Mouse (Mus musculus): ENCODE measurements around the gene Mc3r.

The Mc3r gene

DNA sequence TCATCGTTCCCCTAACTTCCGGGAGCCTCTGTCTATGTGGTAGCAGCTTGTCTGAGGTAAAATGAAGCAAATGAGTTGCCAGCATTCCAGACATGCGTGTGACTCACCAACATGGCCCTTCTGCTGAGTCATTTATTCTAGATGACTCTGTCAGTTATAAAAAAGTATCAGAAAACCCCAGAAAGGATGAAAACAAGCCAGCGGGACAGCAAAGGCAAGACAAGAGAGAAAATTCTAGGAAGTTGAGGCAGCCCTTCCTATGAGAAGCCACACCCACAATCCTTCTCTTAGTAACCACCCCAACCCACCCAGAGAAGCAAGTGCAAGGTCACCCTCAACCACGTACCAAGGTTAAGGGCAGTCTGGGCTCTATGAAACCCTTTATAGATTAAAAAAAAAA, 8.7 kb downstream of the Mc3r start:
- no peak for DNase-seq

DNA sequence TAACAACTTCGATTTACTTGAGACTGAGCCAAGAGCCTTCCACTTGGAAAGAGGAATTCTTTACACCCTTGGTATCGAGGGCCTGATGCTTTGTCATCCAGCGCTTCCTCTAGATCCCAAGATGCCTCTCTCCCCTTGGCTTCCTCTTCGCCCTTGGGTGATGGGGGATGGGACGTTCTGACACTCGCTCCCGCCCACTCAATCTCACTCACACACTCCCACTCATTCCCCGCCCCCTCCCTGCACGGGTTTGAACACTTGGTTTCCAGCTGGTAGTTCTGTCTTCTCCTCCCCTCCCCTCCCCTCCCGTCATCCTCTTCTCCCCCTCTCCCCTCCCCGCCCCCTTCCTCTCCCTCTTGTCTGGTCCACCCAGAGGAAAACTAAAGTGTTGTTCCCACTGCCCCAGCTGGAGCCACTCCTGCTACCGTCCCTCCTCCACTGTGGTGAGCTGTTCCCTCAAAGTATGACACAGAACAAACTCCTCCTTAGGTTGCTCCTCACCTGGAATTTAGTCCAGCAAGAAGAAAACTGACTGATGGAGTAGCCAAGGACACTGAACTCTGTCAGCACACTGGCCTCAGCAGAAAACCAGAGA, 9.3 kb downstream of the Mc3r start:
- peak; percentile 40 for DNase-seq

DNA sequence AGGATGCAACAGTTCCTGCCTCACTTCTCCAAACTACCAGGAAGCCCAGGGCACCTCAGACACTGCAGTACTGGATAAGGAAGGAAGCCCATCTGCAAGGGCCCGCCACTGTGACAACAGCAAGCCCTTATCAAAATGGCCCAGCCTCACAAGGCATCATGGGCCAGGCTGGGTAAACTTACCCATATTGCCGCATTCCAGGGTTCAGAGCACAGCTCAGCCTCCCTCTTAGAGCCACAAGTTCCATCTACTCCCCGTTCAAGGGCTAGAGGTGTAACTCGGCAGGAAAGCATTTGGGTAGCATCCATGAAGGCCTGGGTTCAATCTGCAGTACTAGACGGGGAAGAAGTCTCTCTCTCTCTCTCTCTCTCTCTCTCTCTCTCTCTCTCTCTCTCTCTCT, 11.8 kb downstream of the Mc3r start:
- DNase-seq = no peak

DNA sequence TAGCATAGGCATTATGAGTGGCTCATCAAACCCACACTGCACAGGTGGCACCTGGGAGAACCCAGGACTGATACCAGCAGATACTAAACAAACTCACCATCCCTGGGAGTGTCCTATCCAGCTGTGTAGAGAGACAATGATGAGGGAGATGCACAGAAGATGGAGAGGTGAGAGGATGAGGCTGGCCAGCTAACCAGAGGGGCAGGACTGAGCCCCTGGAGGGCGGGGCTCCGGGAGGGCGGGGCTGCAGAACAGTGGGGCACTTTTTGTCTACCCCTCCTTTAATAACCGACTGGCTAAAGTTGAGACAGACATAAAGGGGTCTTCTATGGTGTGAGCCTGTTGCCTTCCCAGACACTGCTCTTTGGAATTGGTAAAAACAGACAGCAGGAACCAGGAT, 13.1 kb downstream of the Mc3r start:
- no peak for DNase-seq

DNA sequence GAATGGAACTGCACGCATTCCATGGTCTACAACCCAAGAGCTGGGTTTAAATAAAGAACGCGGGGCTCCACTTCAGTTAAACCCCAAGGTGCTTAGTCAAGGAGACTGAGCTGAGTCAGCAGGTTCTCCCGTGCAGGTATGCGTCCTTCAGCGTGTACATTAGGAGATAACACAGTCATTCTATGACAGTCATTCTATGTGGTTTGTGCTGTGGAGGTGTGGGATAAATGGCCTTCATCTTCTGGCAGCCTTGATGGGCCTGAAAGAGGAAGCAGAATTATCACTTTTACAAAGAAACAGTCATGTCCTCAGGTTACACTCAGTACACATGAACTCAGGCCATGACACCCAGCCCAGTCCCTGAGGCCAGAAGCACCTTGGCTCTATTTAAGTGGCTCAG, 14.9 kb downstream of the Mc3r start:
- no peak for DNase-seq

DNA sequence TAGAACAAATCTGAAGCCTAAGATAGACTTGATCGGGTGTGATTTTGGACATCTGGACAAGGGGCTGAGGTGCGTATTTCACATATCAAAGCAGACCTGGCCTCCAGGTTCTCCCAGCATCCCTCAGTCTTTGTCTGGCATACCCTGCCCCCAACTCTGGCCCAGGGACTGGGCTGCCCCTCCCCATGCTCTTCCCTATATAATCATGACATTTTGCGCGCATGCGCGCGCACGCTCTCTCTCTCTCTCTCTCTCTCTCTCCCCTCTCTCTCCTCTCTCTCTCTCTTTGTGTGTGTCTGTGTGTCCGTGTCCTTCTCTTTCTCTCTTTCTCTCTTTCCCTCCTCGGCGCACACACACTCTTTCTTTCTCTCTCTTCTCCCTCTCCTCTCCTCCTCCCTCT, 21.6 kb downstream of the Mc3r start:
- no peak for DNase-seq

DNA sequence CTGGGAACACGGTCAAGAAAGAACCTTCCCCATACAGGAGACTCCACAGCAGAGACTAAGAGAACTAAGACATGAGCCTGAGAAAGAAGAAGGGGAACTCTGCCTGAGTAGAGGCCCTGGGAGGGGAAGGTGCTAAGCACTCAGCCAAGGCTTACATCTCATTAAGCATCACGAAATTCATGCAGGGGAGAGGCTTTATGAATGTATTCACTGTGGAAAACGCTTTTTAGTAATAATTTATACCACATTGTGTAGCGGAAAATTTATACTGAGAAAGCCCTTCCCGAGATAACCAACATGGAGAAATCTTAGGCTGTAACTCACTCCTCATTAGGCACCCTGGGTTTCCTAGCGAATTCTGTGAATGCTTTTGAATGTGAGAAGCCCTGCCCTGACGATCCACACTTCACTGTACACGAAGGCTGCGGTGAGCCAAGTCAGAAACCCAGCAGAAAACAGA, 22.2 kb downstream of the Mc3r start:
- no peak for DNase-seq

DNA sequence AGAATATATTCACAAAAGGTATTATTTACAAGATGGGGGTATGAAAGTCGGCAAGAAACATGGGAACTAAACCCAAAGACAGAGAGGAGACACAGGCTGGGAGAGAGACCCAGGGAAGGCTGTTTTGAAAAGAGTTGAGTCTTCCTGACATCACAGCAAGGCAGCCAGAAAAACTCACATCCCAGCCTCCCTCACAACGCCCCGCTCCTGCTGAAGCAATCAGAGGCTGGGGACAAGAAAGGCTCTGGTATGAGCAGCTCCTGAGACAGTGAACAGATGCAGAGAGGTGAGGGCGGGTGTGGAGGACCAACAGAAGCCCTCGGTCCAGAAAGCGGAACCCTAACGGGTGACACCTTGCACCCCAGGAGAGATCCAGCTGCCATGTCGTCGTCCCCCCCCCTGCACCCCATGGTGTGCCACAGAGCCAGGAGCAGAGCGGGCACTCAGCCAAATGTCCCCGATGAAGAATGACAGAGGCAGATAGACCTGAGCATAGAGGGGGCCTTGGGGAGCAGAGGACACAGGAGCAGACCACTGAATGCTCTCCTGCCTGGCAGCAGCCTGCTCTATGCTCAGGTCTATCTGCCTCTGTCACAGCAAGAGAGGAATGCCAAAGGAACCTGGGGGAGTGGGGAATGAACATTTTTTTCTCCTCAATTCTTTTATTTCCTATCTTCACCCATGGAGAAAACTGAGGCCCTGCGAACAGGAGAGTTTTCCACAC, 22.8 kb downstream of the Mc3r start:
- no peak for DNase-seq

DNA sequence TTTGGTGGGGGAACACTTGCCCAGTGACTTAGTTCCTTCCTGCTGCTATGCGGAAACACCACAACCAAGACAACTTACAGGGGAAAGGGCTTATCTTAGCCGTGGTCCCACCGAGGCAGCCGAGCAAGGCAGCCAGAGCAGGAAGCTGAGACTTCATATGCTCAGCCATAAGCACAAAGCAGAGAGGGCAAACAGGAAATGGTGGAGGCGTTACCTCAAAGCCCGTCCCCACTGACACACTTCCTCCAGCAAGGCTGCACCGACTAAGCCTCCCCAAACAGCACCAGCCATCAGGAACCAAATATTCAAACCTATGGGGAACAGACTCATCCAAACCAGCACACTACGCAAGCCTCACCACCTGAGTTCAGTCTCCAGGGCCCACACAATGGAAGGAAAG, 26.4 kb downstream of the Mc3r start:
- DNase-seq = no peak

DNA sequence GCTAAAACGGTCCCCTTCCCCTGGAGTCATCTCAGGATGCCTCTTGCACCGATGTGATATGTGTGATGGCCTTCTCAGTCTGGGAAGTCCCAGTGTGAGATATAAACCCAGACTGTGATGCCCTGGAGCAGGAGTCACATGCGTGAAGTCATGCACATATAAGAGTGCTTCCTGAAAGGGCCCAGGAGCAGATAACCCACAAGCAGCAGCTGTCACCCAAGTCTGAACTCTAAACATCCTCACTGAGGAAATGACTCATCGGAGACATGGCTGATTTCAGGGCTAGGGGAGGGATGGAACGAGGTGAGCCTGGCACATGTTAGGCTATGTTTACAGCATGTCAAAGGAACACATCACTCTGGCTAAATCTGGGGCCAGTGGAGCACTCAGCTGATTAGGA, 27.9 kb downstream of the Mc3r start:
- DNase-seq = no peak

DNA sequence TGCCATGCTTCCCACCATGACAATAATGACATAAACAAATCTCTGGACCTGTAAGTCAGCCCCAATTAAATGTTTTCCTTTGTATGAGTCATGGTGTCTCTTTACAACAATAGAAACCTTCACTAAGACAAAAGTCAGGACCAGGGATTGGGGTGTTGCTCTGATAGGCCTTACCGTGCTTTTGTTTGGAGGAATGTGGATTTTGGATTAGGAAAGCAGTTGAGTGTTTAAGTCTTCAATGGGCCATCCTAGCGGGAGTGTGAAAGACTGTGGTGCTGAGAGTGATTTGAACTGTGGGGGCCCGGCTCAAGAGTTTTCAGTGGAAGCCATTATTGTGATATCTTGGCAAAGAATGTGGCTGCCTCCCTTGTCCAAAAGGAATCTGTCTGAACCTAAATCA, 30.7 kb downstream of the Mc3r start:
- DNase-seq = no peak

DNA sequence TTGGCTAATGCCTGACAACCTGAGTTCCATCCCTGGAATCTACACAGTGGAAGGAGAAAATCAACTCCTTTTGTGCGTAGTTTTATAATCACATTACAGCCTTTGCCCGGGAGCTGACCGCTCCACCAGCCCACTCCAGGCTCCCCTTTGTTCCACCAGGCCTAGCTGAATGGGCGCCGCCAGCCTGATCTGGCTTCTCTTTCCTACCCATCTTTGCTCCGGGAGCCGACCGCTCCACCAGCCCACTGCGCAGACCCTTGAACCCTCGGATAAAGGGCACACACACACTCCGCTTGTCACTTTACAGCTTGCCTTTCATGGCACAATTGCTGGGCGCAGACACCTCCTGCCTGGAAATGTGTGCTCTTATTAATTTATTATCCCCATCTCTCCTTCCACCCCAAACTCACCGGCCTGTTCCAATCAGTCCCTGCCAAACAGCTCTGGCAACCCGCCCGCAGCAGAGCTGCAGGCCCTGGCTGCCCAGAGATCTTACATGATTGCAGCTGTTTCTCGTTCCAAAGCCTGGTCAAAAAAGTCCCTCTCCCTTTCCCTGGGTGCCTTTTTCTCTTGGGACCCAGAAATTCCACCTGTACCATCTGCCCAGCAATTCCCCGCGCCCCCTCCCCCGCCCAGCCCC, 33.9 kb downstream of the Mc3r start:
- no peak for DNase-seq

DNA sequence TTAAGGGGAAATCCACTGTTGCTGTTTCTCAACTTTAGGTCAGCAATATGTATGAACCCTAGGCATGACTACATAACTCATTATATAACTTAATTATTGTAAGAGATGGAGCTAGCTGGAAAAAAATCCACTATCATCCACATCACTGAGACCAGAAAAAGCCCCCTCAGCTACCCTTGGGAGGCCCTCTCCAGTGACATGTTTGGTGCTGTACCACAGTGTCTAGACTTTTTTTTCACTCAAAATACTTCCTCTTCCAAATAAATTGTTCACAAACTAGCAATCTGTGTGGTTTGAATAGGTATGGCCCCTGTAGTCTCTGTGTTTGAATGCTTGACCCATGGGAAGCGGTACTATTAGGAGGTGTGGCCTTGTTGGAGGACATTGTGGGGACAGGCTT, 39.4 kb downstream of the Mc3r start:
- DNase-seq = no peak

DNA sequence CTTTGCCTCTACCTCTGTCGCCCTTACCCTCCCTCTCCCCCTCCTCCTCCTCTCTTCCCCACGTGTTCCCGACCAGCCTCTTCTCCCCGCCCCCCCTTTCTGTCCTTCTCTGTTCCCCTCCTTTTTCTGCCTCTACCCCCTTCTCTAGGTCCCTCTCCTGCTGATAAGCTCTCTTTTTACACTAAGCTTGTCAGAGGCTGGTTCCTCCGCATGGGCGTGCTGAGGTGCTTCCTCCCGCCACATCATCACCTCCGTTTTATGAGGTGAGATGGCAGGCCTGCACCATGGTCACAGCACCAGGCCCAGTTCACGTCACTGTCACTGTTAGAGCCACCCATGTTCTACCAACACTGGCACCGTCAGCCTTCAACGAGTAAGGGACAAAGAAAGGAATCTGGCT, 40.7 kb downstream of the Mc3r start:
- DNase-seq = no peak

DNA sequence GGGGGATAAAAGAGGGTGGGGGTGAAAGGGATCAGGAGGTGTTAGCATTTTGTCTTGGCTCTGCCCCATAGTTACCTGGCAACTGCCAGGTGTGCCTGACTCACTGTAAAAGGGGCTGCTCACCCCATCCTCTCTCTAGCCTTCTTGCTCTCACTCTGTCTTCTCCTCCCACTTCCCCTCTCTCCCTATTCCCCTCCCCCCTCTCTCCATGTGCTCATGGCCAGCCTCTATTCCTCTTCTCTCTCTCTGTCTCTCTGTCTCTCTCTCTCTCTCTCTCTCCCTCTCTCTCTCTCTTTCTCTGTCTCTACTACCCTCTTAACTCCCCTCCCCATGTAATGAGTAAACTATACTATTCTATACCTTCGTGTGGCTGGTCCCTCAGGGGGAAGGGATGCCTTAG, 41.3 kb downstream of the Mc3r start:
- DNase-seq = no peak

DNA sequence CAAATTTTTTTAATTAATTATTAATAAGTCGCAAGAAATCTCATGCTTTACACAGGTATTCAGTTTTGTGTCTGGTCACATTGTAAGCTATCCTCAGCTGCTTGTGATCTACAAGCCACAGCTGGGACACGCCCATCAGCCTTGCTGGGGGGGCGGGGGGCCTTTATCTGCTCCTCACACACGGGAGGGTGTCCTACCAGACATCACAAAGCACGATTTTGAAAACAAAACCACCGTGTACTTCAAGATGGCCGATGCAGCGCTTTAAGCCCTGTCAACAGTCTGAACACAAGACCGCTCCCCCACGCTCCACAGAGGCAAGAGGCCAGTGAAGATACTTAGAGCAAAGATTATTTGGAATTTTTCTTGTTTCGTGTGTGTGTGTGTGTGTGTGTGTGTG, 42.2 kb downstream of the Mc3r start:
- DNase-seq = no peak

DNA sequence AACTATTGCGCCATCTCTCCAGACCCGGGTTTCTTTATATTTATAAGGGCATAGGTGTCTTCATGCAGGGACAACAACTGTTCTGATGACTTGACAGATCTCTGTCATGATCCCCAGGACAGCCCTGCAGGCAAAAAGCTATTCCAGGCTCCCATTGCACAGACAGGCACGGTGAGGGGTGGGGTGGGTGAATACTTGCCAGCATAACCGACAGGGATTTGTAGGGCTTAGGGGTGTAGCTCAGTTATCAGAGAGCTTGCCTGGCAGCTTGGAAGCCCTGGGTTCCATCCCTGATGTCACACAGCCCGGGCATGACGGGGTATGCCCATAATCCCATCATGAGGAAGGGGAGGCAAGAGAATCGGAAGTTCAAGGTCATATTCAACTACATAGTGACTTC, 42.7 kb downstream of the Mc3r start:
- no peak for DNase-seq

DNA sequence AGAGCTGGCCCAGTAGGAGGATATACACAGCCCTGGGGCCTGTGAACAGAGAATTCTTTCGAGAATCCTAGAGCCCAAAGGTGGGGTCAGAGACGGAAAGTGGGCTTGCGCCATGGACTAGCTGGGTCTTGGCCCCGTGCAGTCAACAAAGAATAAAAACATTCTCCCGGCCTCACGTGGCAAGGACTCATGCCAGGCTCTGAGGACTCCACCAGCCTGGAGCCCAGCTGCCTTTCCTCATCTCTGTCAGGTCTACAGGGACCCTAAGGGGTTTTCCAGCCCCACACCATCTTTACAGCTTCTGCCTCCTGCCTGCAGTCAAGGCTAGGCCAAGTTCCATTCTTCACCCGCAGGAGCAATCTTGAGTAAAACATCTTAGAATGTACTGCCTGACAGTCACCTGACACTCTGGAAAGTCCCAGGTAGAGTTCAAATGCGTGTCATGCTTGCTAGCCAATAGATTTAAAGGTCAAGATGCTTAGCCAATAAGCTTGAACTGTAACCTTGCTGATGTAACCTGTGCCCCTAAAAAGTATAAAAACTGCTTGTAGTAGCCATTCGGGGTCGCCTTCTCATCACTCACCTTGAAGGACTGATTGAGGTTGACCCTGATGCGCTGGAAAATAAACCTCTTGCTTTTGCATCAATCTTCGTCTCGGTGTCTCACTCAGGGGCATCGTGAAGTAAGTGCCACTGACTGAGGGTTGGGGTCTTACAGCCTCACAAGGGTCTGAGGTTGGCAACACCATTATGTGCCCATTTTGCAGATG, 43.6 kb downstream of the Mc3r start:
- no peak for DNase-seq

DNA sequence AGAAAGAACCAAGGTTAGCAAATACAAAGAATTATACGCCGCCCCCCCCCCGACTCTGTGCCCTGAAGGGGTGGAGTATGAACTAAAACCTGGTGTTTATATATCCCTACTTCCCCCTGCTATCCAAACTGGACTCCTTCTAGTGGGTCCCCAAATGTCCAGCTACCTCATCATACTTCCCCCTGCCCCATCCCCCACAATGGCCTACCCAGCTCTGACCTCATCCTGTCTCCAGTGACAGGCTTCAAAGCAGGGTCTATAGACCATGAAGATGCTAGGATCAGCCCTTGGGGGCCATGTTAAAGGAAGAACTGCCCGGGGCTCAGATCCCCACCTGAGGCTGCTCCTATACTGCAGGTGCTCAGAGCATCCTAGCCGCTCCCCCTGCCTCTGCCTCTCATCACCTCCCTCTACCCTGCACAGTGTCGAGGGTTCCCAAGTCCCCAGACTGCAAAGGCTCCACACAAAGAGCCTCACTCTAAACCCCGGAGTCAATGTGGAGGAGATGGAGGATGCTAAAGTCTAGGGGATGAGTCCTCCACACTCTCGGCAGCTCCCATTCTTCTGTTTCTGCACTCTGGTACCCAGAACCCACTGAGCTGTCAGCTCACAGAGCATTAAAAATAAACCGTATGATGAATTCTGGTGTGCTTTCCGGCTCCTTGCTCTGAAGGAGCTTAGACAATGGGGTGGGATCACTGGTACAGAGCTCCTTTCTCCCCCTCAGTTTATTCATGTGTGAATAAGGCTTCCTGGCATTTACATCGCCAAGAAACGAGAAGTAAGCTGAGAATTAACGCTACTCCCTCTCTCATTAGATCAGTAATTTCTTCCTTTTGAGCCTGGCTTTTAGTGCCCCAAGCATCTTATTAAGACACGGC, 44.5 kb downstream of the Mc3r start:
- DNase-seq = no peak

DNA sequence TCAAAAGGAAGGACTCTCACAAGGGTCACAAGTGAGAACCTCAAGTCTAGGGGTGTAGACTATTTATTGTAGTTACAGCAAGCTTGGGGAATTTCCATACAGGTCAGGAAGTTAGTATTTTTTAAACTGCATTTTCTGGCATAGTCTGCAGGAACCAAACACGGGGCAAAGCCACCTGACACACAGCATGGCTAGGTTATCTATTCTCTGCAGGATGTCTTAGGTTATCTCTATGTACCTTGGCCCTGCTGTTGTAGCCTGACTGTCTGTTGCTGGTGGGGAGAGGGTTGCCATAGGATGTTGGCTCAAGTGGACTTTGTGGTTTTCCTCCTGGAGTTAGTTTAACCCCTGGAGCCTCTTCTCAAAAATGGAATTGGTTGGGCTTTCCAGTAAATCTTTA, 49.8 kb downstream of the Mc3r start:
- no peak for DNase-seq

DNA sequence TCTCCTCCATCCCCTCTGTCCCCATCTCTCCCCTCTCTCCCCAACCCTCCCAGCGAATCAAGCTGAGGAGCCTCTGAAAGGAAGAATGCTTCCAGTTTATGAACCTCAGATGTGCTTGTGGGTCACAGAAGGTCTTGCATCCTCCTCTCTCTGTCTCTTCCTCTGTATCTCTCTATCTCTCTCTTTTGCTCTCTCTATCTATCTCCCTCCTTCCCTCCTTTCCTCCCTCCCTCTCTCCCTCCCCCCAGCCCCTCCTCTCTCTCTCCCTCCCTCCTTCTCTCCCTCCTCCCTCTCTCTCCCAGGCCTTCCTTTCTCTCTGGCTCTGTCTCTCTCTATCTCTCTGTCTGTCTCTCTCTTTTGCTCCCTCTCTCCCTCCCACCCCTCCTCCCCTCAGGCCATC, 50.2 kb downstream of the Mc3r start:
- no peak for DNase-seq

DNA sequence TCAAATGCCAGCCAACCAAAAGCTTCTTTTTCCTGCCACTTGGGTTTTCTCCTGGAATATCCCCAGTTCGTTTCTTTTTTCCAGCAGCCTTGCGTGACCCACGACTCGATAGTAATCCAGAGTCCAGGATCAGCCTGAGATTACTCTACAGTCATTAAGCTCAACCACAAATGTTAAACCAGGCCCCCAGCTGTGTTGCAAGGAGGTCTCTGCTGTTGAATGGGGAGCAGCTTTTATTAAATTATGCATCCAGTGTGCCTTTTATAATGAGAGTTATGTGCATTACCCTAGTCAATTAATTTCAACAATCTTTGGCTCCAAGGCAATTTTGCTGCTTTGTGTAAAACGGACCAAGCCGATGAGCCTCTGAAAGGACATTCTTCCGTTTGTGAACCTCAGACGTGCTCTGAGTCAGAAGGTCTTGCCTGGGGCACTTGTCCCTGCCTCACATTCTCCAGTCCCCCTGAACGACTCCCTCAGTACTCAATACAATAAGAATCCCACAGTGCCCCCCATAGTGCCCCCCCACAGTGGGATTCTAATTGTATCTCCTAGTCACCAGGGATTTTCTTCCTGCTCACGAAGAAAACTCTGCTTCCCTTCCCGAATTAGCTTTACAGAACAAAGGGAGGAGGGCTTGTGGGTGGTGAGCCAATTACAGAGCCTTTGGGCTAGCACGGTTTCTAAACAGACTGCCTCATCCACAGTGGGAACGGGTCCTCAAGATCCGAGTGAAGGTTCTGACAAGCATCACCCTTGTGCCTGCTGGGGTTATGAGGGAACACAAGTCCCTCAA, 51.0 kb downstream of the Mc3r start:
- DNase-seq = peak; percentile 38
